Mouse (Mus musculus) CD8-positive naive resting alpha-beta T cell, adult 2 months (primary cell): ENCODE data around the gene Ogfod2.

Source experiments
- DNase-seq, 2 experiments: peaks; one replicate each; pipeline ENCODE4 v3.0.0; 2022; ENCODE audit warnings: low read depth in 2 of 2, low spot score in 2 of 2

The Ogfod2 gene

GRCm38 (mm10) chr5:124093852-124094604, 18.1 kb upstream of the Ogfod2 start:
- no peak for DNase-seq

- no peak for DNase-seq
Measured at GRCm38 (mm10) chr5:124095077-124095581, 17.0 kb upstream of the Ogfod2 start.

DNA sequence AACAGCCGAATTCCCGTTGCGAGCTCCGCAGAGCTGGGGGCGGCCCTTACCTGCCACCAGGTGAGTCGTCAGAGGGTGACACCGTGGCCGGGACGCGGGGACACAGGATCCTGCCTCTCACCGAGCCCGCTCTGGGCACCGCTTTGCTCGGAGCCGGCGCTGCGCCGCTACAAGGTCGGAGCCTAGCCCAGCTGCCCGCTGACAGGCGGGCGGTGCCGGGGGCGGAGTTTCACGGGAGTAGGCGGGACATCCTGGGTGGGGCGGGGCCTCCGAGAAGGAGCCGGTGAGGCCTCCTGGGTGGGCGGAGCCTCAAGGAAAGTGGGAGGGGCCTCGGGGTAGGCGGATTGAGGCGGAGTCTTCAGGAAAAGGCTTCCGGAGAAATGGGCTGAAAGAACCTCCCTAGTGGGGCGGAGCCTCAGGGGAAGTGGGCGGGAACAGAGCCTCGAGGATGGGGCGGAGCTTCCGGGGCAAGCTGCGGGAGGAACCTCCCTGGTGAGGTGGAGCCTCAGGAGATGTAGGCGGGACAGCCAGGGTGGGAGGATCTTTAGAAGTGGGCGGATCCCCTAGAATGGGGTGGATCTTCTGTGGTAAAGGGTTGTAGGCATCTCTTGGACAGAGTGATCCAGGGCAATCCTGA, 16.4 kb upstream of the Ogfod2 start, which contains the start of gene Abcb9:
Abcb9 (minus strand) TSS at position 203 of the 637 bp plus-strand sequence.
- DNase-seq: peak; percentile 86 to 94

DNA sequence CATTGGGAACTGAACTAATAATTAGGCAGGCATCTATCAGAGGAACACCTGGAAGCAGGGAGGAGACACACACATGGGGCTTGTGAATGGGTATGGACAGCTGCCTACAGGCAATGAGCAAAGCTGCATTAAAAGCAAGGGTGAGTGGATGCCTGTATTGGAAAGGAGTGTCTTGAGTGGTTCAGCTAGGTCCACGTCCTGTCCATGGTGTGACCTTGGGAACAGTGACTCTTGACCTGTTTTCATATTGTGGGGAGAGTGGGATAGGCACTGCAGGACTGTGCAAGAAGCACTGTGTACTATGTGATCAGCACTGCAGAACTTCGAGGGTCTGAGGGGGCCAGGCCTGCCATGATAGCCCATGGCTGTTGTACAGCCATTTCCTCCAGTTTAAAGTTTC, 13.2 kb upstream of the Ogfod2 start:
- DNase-seq: no peak

DNA sequence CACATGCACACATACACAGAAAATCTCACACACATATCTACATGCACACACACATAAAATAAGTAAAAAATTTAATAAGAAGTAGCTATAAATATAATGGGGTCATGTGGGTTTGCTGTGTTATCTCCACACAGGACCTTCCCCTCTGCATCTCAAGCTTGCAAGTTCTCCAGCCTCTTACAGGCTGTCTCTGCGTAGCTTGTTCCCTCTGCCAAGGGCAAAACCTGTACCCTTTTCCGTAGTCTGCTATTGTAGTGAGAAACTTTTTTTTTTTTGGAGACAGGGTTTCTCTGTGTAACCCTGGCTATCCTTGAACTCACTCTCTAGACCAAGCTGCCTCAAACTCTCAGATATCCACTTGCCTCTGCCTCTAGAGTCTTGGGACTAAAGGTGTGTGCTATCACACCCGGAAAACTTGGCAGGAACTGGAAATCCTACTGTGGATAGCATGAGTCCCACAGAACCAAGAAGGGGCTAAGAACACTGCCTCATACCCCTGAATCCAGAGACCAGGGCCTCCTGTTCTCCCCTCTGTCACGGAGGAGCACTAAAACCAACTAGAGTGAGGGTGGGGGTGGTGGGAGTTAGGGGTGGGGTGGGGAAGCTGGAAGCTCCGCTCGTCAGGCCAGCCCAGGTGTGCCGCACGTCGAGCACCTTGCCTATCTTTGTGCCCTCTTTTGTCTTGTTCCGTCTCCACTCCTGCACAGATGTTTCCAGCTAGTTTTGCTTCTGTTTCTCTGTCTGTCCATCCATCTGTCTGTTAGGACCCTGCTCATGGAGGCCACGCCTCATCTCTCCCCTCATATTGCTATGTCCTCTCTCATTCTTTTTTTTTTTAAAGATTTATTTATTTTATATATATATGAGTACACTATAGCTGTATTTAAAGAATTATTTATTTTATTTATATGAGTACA, 11.7 kb upstream of the Ogfod2 start:
- no peak for DNase-seq

- DNase-seq: no peak
Measured at GRCm38 (mm10) chr5:124102326-124102725, 9.8 kb upstream of the Ogfod2 start.

DNA sequence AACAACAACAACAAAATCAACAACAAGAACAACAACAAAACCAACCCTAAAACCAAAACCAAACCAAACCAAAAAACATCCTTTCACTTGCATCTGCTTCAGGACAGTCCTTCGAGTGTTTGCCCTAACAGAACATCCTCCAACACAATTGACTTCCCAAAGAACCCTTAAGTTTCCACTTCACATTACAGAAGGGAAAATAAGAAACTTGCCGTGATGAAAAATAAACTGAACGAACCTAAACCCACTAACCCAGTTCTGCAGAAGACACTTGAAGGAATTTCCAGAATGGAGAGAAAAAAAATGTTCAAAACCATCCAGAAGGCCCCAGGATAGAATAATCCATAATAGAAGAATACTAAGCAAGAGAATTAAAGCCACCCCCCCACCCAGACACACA, 9.1 kb upstream of the Ogfod2 start:
- DNase-seq: no peak

DNA sequence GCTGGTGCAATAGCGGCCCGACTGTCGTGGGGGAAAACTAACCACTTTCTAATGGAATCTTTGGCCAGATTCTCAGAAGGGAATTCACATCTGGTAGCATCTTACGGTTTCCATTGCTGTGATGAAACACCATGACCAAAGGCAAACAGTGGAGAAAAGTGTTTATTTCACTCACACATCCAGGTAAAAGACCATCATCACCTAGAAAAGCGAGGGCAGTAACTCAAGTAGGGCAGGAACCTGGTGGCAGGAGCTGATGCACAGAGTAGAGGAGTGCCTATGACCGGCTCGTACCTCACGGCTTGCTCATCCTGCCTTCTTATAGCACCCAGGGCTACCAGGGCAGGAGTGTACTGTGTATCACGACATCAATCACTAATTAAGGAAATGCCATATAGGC, 8.5 kb upstream of the Ogfod2 start:
- DNase-seq: no peak

GRCm38 (mm10) chr5:124111077-124111741, 888 bp upstream of the Ogfod2 start:
- peak; percentile 64 to 69 for DNase-seq

DNA sequence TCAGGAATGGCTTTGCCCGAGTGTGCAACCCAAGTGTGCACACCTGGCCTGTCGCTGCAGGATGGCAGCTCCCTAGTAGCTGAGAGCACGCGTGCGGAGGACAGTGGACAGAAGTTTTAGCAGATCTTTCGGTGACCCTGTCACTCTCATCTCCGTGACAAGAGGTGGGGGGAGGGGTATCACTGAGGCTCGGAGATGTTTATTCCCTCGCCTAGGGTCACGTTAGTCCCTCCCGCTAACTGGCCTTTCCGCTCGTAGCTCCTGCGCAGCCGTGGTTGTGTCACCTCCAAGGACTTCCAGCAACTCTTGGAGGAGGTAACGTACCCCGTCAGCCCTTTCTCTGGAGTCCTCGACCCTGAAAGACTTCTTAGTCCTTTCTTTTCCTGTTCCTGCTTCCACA, 434 bp downstream of the Ogfod2 start:
- DNase-seq: no peak

DNA sequence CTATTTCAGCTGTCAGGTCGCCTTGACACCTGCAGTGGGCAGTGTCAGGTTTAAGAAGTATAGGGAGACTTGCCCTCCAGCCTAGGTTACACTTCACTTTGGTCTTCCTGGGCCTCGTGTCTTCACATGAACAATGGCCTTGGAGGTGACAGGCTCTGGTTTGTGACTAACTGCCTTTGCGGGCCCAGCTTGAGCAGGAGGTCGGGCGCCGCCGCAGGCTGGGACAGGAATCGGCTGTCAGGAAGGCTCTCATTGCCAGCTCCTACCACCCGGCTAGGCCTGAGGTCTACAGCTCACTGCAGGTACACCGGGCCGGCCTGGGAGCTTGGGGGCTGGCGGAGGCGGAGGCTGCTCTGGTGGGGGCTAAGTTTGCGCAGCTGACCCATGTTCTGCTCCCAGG, 933 bp downstream of the Ogfod2 start:
- DNase-seq: peak; percentile 41 to 48

- no peak for DNase-seq
Measured at GRCm38 (mm10) chr5:124114276-124115025, 2.4 kb downstream of the Ogfod2 start.

GRCm38 (mm10) chr5:124115531-124115930, 3.4 kb downstream of the Ogfod2 start:
- DNase-seq: no peak

DNA sequence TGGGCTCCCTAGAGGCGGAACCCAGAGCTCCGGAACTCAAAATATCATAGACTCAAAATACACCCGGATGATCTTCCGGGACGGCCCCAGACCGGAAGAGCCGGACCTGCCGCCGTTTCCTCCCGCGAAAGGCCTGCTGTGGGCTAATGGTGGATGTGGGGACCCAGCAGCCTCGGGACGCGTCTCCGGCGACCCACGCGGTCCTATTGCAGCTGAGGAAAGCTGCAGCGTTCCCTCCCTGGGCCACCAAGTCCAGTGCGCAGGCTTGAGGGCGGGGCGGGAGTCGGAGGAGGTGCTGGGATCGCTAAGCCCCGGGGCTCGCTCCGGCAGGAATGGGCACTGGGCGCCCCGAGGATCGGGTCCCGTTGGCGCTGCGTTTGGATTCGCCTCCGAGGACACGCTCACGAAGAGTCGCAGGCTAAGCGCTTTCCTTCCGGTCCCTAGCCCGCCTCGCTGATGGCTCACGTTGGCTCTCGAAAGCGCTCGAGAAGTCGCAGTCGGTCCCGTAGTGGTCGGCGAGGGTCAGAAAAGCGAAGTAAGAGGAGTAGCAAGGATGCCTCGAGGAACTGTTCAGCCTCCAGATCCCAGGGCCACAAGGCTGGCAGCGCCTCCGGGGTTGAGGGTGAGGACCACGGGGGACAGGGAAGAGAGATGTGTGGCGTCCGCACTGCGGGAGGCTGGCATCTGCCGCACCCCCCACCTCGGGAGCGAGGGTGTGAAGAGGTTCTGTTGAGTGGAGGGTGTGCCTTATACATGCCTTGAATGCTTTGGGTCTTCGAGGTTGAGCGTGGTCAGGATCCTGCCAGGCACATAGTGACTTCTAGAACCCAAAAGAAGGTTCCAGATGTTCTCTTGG, 4.1 kb downstream of the Ogfod2 start, which contains the start of gene Arl6ip4:
Arl6ip4 (plus strand) TSS at position 100 of the 856 bp plus-strand sequence.
- peak; percentile 60 to 67 for DNase-seq

DNA sequence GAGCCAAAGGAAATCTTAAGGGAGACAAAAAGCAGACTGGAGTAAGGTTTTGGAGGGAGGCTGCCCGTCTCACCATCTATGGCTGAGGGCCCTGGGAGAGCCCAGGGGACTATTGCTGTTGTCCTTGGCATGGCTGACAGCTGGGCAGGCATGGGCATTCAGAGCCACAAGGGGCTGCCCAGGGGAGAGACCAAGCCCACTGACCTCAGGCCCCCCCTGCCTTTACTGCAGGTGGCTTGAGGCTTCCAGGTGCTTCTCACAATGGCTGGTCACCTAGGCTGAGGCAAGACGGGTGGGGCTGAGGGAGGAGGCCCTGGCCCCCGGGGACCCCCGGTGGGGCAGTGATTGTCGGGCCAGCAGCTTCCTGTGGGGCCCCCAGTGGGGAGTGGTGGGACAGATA, 7.1 kb downstream of the Ogfod2 start:
- DNase-seq: no peak

- no peak for DNase-seq
Measured at GRCm38 (mm10) chr5:124122357-124122756, 10.3 kb downstream of the Ogfod2 start.

DNA sequence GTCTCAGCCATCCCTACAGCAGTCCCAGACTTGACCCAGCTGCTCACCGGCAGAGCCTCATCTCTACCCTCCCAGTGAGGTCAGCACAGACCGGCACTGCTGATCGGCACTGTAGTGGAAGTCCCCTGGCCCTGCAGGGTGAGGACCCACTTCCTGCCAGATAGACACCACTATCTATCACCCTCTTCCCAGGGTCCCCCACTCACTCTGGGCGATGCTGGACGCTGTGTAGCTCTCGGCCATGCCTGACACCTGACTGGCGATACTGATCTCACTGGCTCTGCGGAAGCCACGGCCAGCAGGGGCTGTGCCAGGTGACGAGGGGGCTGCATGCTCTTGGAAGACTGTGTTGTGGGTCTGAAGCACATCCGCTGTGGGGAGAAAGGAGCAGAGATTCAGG, 13.0 kb downstream of the Ogfod2 start:
- no peak for DNase-seq

- DNase-seq: no peak
Measured at GRCm38 (mm10) chr5:124134261-124134660, 22.2 kb downstream of the Ogfod2 start.

GRCm38 (mm10) chr5:124138066-124138465, 26.0 kb downstream of the Ogfod2 start:
- DNase-seq: no peak
